Mouse (Mus musculus) embryo, embryonic 11 days (tissue): ENCODE results near the gene Speer4a.
"Not testable (repeated sequence)": the region's sequence is repeated elsewhere in the genome, so short reads cannot be mapped to it uniquely, and the experiment has no call there.

Experiments used
- DNase-seq: peaks from one replicate; pipeline ENCODE4 v3.0.0-alpha.2; 2015

Speer4a gene

GRCm38 (mm10) chr5:26039458-26039857, at the start of gene Speer4a:
Speer4a (minus strand) TSS chr5:26039558.
- not testable (repeated sequence) for DNase-seq

- peak; percentile 18 for DNase-seq
These were observed 39.7 kb upstream of the Speer4a start for GRCm38 (mm10) chr5:26079023-26079422.

GRCm38 (mm10) chr5:26070716-26071115, 31.4 kb upstream of the Speer4a start:
- no peak for DNase-seq

DNA sequence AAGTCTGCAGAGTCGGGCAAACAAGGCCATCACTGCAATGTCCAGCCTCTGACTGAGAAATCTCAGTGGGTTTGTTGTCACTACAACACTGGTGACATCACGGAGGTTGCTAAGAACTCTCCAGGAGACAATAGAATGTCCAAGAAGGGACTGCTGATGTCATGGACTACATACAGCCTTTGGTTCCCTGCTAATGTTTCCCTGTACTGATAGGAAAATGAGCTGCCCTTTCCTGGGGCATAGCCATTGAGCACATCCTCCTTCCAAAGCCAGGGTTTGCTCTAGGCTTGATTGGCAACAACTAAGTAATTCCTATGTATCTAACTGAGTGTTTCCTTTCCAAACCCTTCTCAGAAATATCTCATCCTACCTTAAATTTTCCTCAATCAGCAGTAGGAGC, 19.1 kb upstream of the Speer4a start, which contains the start of gene Gm7347:
Gene Gm7347, minus strand, starts transcription at position 101 of the 400 bp plus-strand sequence.
- DNase-seq: not testable (repeated sequence)

DNA sequence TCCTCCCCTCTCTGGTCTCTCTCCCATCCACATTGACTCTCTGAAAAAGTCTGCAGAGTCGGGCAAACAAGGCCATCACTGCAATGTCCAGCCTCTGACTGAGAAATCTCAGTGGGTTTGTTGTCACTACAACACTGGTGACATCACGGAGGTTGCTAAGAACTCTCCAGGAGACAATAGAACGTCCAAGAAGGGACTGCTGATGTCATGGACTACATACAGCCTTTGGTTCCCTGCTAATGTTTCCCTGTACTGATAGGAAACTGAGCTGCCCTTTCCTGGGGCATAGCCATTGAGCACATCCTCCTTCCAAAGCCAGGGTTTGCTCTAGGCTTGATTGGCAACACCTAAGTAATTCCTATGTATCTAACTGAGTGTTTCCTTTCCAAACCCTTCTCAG, 16.5 kb downstream of the Speer4a start, which contains the start of gene Gm5862:
Gene Gm5862, minus strand, starts transcription at position 101 of the 400 bp plus-strand sequence.
- DNase-seq: not testable (repeated sequence)

- not testable (repeated sequence) for DNase-seq
These were observed 31.7 kb downstream of the Speer4a start for GRCm38 (mm10) chr5:26007697-26008096.

GRCm38 (mm10) chr5:26006937-26007695, 32.2 kb downstream of the Speer4a start:
- peak; percentile 63 for DNase-seq

DNA sequence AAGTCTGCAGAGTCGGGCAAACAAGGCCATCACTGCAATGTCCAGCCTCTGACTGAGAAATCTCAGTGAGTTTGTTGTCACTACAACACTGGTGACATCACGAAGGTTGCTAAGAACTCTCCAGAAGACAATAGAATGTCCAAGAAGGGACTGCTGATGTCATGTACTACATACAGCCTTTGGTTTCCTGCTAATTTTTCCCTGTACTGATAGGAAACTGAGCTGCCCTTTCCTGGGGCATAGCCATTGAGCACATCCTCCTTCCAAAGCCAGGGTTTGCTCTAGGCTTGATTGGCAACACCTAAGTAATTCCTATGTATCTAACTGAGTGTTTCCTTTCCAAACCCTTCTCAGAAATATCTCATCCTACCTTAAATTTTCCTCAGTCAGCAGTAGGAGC, 34.7 kb downstream of the Speer4a start, which contains the start of gene Gm1979:
Gene Gm1979, minus strand, starts transcription at position 101 of the 400 bp plus-strand sequence.
- not testable (repeated sequence) for DNase-seq

GRCm38 (mm10) chr5:25988550-25988949, 50.8 kb downstream of the Speer4a start, which contains the start of gene Gm21698:
Gm21698 (minus strand) TSS chr5:25988650.
- not testable (repeated sequence) for DNase-seq
